Mouse (Mus musculus) heart, embryonic 14.5 days (tissue): ENCODE results near the gene H2-Eb2. TPM values are rescaled to one million over a fixed set of nuclear protein-coding genes. Genes with fewer than 3 reads are reported as not detected.

Experiments
- polyA plus RNA-seq: library from polyadenylated mRNA; unstranded; fragments of >200 nt; fragmentation: Nextera tagmentation; extraction: Ambion mirVana; gene quantifications from 2 replicates; pipeline ENCODE4 v1.2.1, GENCODE M21; 2014

The H2-Eb2 gene
- polyA plus RNA-seq, 1 experiment from 2014 or later: not detected

Other genes starting within 250 kb of the H2-Eb2 start
- gene H2-Oa, start 233.3 kb upstream of the H2-Eb2 start, polyA plus RNA-seq: 0.78 TPM in 1 of 2 replicates, not detected in the other
- gene H2-DMa, start 206.1 kb upstream of the H2-Eb2 start, polyA plus RNA-seq: 5.7 and 9.3 TPM in 2 replicates
- 72.8 and 74.9 TPM in 2 replicates for gene Brd2, start 203.0 kb upstream of the H2-Eb2 start, polyA plus RNA-seq
- gene H2-DMb2, start 182.4 kb upstream of the H2-Eb2 start, polyA plus RNA-seq: 0.32 and 0.36 TPM in 2 replicates
- gene H2-DMb1, start 172.6 kb upstream of the H2-Eb2 start, polyA plus RNA-seq: 0.38 and 0.62 TPM in 2 replicates
- 1.7 and 1.9 TPM in 2 replicates for gene Tap1, start 138.1 kb upstream of the H2-Eb2 start, polyA plus RNA-seq
- 1.6 and 1.7 TPM in 2 replicates for gene Psmb9, start 137.9 kb upstream of the H2-Eb2 start, polyA plus RNA-seq
- 4.4 and 4.6 TPM in 2 replicates for gene Psmb8, start 127.9 kb upstream of the H2-Eb2 start, polyA plus RNA-seq
- 2.1 and 2.8 TPM in 2 replicates for gene Tap2, start 122.1 kb upstream of the H2-Eb2 start, polyA plus RNA-seq
- gene H2-Ob, start 86.8 kb upstream of the H2-Eb2 start, polyA plus RNA-seq: not detected in 2 replicates
- 7.0 and 10.0 TPM in 2 replicates for gene H2-Ab1, start 68.0 kb upstream of the H2-Eb2 start, polyA plus RNA-seq
- gene H2-Aa, start 37.8 kb upstream of the H2-Eb2 start, polyA plus RNA-seq: 1.2 and 2.5 TPM in 2 replicates
- gene H2-Eb1, start 19.8 kb upstream of the H2-Eb2 start, polyA plus RNA-seq: 2.6 and 3.0 TPM in 2 replicates
- gene Btnl2, start 29.2 kb downstream of the H2-Eb2 start, polyA plus RNA-seq: not detected in 2 replicates
- gene Btnl1, start 51.5 kb downstream of the H2-Eb2 start, polyA plus RNA-seq: not detected in 2 replicates
- not detected in 2 replicates for gene BC051142, start 73.2 kb downstream of the H2-Eb2 start, polyA plus RNA-seq
- gene Btnl4, start 151.7 kb downstream of the H2-Eb2 start, polyA plus RNA-seq: not detected in 2 replicates
- not detected in 2 replicates for gene Btnl6, start 191.7 kb downstream of the H2-Eb2 start, polyA plus RNA-seq
- gene Notch4, start 238.6 kb downstream of the H2-Eb2 start, polyA plus RNA-seq: 9.8 and 11.4 TPM in 2 replicates